Mouse (Mus musculus) mouse trophoblast stem cell (cell line): ENCODE measurements at regions not wholly inside any gene's neighbourhood (a gene's known extent, or its start where the extent isn't known, plus 50 kb on each side); places are given as distances from the start of the nearest gene placed in this dataset.
"Not testable (repeated sequence)": the region's sequence is repeated elsewhere in the genome, so short reads cannot be mapped to it uniquely, and the experiment has no call there.

Source experiments
- in situ Hi-C, 2 experiments: fragments of 300-500 bp; cut with MseI, MboI; formaldehyde crosslinking; loops; 2 replicates in 1 of 2; 3 replicates in 1 of 2; pipeline ENCODE4 v1.15.1; 2025

DNA sequence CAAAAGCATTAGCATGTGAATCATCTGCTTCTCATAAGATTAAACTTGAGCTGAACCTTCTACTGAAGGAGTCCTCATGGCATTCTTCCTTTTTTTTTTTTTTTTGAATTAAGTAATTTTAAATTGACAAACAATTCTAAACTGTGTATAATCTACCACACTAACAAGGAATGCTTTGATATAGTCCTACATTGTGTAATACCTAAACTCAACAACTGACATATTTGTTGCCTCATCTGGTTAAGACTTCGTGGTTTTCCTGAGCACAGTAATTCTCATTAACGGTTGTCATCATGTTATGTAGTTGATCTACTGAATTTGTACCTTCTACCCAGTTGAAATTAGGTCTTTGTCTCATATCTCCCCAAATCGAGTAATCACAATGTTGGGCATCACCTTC is 83.9 kb upstream of the Hcrtr2 start:
- in situ Hi-C loops = no loop called here

DNA sequence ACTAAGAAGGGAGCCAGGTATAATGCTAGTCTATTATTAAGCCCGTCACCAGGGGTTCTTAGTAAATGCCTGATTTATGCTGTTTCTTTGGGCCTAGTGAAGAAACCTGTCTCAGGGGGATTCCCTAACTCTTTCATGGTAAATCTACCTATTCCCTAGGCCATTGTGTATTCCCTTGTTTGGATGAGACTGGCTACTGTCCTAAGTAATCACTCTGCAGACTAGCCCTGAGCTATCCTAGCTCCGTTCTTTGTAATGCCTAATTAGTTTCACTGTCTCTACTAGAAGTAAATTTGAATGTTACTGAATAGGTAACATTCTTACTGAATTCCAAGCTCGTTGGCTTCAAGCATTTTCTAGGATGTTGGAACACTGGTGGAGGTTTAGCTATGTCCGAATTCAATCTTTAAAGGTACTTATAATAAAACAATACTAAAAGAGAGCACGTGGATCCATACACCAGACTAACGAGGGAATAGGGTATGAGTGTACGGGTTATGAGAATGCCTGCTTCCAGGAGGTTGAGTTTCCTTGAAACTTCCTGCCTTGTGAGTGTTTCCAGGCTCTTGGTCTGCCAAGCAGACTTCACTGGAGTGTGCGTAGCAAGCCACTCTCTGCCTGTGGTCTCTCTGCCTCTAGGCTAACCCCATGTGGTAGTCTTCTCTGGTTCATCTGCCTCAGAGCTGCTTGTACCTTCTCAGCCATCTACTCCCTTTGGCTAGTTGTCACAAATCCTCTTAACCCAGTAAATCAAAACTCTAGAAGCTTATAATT is 78.4 kb upstream of the Hcrtr2 start:
- in situ Hi-C loops = not testable (repeated sequence)

DNA sequence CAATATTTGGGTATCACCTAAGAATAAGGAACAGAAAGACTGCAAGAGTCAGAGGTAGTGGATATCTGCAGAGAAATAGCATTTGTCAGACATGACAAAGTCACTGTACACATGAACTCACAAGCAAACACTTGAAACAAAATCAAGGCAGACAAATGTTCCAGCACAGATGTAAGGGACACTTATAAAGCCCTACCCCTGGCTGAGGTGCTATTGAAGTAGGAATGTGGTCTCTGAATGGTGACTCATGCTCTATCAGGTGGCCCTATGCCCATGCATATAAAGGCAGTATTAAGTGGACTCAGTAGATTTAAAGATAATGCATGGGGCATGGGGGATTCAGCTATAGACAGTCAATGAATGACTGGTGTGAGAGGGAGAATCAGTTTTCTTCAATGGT is 77.2 kb upstream of the Hcrtr2 start:
- in situ Hi-C loops = no loop called here

DNA sequence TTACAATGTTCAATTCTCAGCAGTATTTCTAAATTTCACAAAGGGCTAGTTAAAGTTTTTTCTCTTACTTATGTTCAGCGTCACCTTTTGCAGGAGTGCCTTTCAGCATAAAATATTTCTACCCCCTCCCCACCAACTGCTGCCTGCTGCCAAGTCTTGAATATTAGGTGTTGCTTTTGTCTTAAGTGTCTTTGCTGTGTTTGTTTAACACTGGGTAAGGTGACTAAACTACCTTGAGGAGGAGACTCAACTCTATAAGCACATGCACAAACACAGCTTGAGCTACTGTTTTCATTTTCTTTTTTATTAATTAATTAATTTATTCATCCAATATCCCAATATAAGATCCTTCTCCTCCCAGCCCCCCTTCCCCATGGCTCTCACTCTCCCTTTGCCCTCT is 70.1 kb upstream of the Hcrtr2 start:
- in situ Hi-C loops = loop anchor here in 1 of 2 experiments (5.0 to 25.0 kb wide), 2 partner anchors 269 to 994 kb away; no protein-coding TSS in a partner anchor

DNA sequence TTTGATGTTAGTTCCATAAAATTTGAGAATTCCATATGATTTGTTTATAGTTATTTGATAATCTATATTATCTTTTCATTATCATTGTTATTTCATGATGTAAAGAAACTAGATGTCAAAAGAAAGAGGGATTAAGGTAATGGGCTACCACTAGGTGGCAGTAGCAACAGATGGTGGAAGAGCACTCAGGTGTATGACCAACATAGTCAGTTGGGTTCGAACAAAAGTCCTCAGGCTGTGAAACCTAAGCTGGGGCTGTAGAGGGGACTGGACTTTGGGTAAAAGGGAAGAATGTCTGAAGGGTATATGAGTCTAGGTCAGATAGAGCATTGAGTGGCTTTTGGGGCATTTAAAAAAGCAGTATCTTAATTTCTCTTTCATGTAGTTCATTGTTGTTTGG is 67.2 kb upstream of the Hcrtr2 start:
- in situ Hi-C loops = loop anchor here in 1 of 2 experiments (5.0 to 25.0 kb wide), 2 partner anchors 271 to 996 kb away; no protein-coding TSS in a partner anchor
